Mouse (Mus musculus): ENCODE results near the gene Stard13.

- no peak for TF ChIP-seq CTCF (IDR thresholded peaks at IDR 0.05; ENCODE audit: low read depth, low read length)
- TF ChIP-seq POLR2A (IDR thresholded peaks at IDR 0.05; ENCODE audit: extremely low read depth, insufficient read depth, low read length): no peak
Observed at GRCm38 (mm10) chr5:151042911-151043310, 190.7 kb downstream of the Stard13 start.
